Mouse (Mus musculus) cortical plate, adult 2 months (tissue): ENCODE measurements around the gene Pde10a.

Experiments used
- CTCF ChIP-seq: fragments of 200-500 bp; IDR thresholded peaks from 2 replicates; pipeline ENCODE4 v1.5.1; 2011; ENCODE audit warnings: mild to moderate bottlenecking, control low read depth, low read length; ENCODE audit not compliant: insufficient read depth; ENCODE audit errors: extremely low read depth
- POLR2A ChIP-seq: fragments of 200-500 bp; IDR thresholded peaks from 2 replicates; pipeline ENCODE4 v1.6.1; 2011; ENCODE audit warnings: mild to moderate bottlenecking, low read length, control low read depth; ENCODE audit not compliant: insufficient read depth; ENCODE audit errors: extremely low read depth

GRCm38 (mm10) chr17:8532609-8533008, 7.4 kb downstream of the Pde10a start:
- no peak for TF ChIP-seq CTCF
- TF ChIP-seq POLR2A, result no peak
